Mouse (Mus musculus) intestine, postnatal 0 days (tissue): ENCODE measurements around the gene Rnf150. TPM values are rescaled to one million over a fixed set of nuclear protein-coding genes. Genes with fewer than 3 reads are reported as not detected.

Source experiments
- ATAC-seq: fragments of 200-750 bp; cut with Nextera tagmentation; 2 replicates; pipeline ENCODE4 v1.8.0; 2017; ENCODE audit warnings: mild to moderate bottlenecking, moderate TSS enrichment, moderate library complexity
- H3K27ac ChIP-seq: fragments of 300-500 bp; sonication (generic); 2 replicates; pipeline ENCODE4 v1.5.1; 2014; ENCODE audit warnings: mild to moderate bottlenecking, low read depth, low read length, moderate library complexity
- H3K27me3 ChIP-seq: fragments of 300-500 bp; sonication (generic); replicated peaks from 2 replicates; pipeline ENCODE4 v1.6.1; 2014; ENCODE audit warnings: low read length, mixed read lengths; ENCODE audit not compliant: control insufficient read depth, insufficient read depth
- H3K36me3 ChIP-seq: fragments of 300-500 bp; sonication (generic); 2 replicates; pipeline ENCODE4 v1.6.1; 2014; ENCODE audit warnings: mild to moderate bottlenecking, moderate library complexity; ENCODE audit not compliant: control insufficient read depth, insufficient read depth
- H3K4me1 ChIP-seq: fragments of 300-500 bp; sonication (generic); replicated peaks from 2 replicates; pipeline ENCODE4 v1.6.1; 2014; ENCODE audit warnings: antibody characterized with exemption, low read length, mixed read lengths; ENCODE audit not compliant: control insufficient read depth, insufficient read depth
- H3K4me2 ChIP-seq: fragments of 300-500 bp; sonication (generic); replicated peaks from 2 replicates; pipeline ENCODE4 v1.6.1; 2014; ENCODE audit warnings: low read depth, mild to moderate bottlenecking, moderate library complexity
- H3K4me3 ChIP-seq: fragments of 300-500 bp; sonication (generic); 2 replicates; pipeline ENCODE4 v1.5.1; 2014; ENCODE audit warnings: low read depth, low read length
- H3K9ac ChIP-seq: fragments of 300-500 bp; sonication (generic); 2 replicates; pipeline ENCODE4 v1.6.1; 2014; ENCODE audit warnings: mild to moderate bottlenecking, low read depth, low read length
- H3K9me3 ChIP-seq: fragments of 300-500 bp; sonication (generic); 2 replicates; pipeline ENCODE4 v1.6.1; 2016; ENCODE audit warnings: mixed run types; ENCODE audit not compliant: control insufficient read depth
- CTCF ChIP-seq: sonication (generic); IDR thresholded peaks from 2 replicates; pipeline ENCODE4 v1.5.1; 2016; ENCODE audit warnings: low read depth, mild to moderate bottlenecking, control low read depth, antibody characterized with exemption, moderate library complexity
- WGBS: fragments of 180-500 bp; shearing (Covaris S2); extraction: QIAGEN DNeasy Blood & Tissue Kit; methylation state at CpG from one replicate; pipeline ENCODE4 v1.1.7; 2014; 5-methylcytosine and 5-hydroxymethylcytosine counted together
- polyA plus RNA-seq: library from polyadenylated mRNA; unstranded; fragments of >200 nt; fragmentation: Nextera tagmentation; extraction: Ambion mirVana; gene quantifications from 2 replicates; pipeline ENCODE4 v1.2.1, GENCODE M21; 2015

Rnf150 gene
- polyA plus RNA-seq, 1 experiment from 2014 or later, result 0.53 TPM

- Histone ChIP-seq H3K4me1 (no peaks in the 10 kb centered on the region), H3K27me3 (no peaks in the 10 kb centered on the region), H3K4me3 (no peak overlapping the region), H3K9me3 (no peaks in the 10 kb centered on the region), H3K27ac (no peak overlapping the region), H3K9ac (no peak overlapping the region), H3K4me2 (no peak overlapping the region), H3K36me3 (no peaks in the 10 kb centered on the region)
- TF ChIP-seq CTCF, result no peak
- no peak for ATAC-seq
Observed at GRCm38 (mm10) chr8:82911436-82911835, 48.3 kb downstream of the Rnf150 start.

- ATAC-seq, result no peak
- Histone ChIP-seq H3K4me1 (no peaks in the 10 kb centered on the region), H3K27ac (no peak overlapping the region), H3K36me3 (no peaks in the 10 kb centered on the region), H3K9ac (no peak overlapping the region), H3K4me3 (no peak overlapping the region), H3K9me3 (no peaks in the 10 kb centered on the region), H3K27me3 (no peaks in the 10 kb centered on the region), H3K4me2 (no peak overlapping the region)
- 72% methylated on average over 4 of the region's 4 CpGs for WGBS
- TF ChIP-seq CTCF, result no peak
Observed at GRCm38 (mm10) chr8:82912282-82912681, 49.1 kb downstream of the Rnf150 start.

- H3K27ac ChIP-seq, result no peak overlapping the region
- no peaks in the 10 kb centered on the region for H3K27me3 ChIP-seq
- H3K9me3 ChIP-seq, result no peaks in the 10 kb centered on the region
- H3K36me3 ChIP-seq, result no peaks in the 10 kb centered on the region
- no peaks in the 10 kb centered on the region for H3K4me1 ChIP-seq
- ATAC-seq, result no peak
- WGBS, result 89% methylated on average over 3 of the region's 3 CpGs
- H3K4me2 ChIP-seq, result no peak overlapping the region
- no peak overlapping the region for H3K4me3 ChIP-seq
- no peak for TF ChIP-seq CTCF
- no peak overlapping the region for H3K9ac ChIP-seq
Observed at GRCm38 (mm10) chr8:82914543-82914942, 51.4 kb downstream of the Rnf150 start.

GRCm38 (mm10) chr8:82916851-82917539 is 53.8 kb downstream of the Rnf150 start:
- no peak for TF ChIP-seq CTCF
- no peaks in the 10 kb centered on the region for H3K27me3 ChIP-seq
- no peak overlapping the region for H3K27ac ChIP-seq
- no peak overlapping the region for H3K4me2 ChIP-seq
- WGBS, result 54% methylated on average over 1 of the region's 1 CpGs
- no peak overlapping the region for H3K4me3 ChIP-seq
- H3K4me1 ChIP-seq, result no peaks in the 10 kb centered on the region
- ATAC-seq, result no peak
- no peak overlapping the region for H3K9ac ChIP-seq
- no peaks in the 10 kb centered on the region for H3K9me3 ChIP-seq
- H3K36me3 ChIP-seq, result no peaks in the 10 kb centered on the region

GRCm38 (mm10) chr8:82917540-82918316 is 54.6 kb downstream of the Rnf150 start:
- Histone ChIP-seq H3K9ac (no peak overlapping the region), H3K36me3 (no peaks in the 10 kb centered on the region)
- WGBS, result 74% methylated on average over 5 of the region's 5 CpGs

GRCm38 (mm10) chr8:82919676-82920075 is 56.5 kb downstream of the Rnf150 start:
- Histone ChIP-seq H3K36me3 (no peaks in the 10 kb centered on the region), H3K9ac (no peak overlapping the region), H3K27ac (no peak overlapping the region), H3K4me1 (no peaks in the 10 kb centered on the region), H3K27me3 (no peaks in the 10 kb centered on the region), H3K4me2 (no peak overlapping the region), H3K9me3 (no peaks in the 10 kb centered on the region), H3K4me3 (no peak overlapping the region)
- ATAC-seq, result no peak
- no peak for TF ChIP-seq CTCF
- 76% methylated on average over 4 of the region's 4 CpGs for WGBS

More at GRCm38 (mm10) chr8:82917540-82918316, 54.6 kb downstream of the Rnf150 start:
- H3K27me3 ChIP-seq, result no peaks in the 10 kb centered on the region
- TF ChIP-seq CTCF, result no peak
- no peak overlapping the region for H3K4me3 ChIP-seq
- no peak overlapping the region for H3K27ac ChIP-seq
- no peak overlapping the region for H3K4me2 ChIP-seq
- no peaks in the 10 kb centered on the region for H3K4me1 ChIP-seq
- no peak for ATAC-seq
- H3K9me3 ChIP-seq, result no peaks in the 10 kb centered on the region
